Mouse (Mus musculus): ENCODE measurements around the gene Ccnq.
"Not testable (repeated sequence)": the region's sequence is repeated elsewhere in the genome, so short reads cannot be mapped to it uniquely, and the experiment has no call there.

Gene Ccnq

DNA sequence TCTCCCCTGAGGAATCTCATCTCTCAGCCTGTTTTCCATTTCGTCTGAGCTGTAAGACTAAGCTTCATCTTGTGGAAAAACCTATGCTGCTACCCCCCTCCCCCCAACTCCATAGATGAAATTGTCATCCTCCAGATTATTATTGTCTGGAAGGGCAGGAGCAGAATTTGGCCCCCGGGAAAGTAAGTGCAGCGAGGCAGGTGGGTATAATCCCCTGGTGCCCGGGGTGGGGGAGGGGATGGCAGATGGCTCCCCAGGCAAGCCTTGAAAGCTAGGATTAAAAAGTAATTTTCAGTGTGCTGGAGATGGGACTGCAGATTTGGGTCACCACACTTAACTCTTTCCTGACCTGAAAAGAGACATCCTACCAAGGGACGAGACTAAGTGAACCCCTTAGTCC is 10.7 kb upstream of the Ccnq start:
- CTCF ChIA-PET: no interaction called here

DNA sequence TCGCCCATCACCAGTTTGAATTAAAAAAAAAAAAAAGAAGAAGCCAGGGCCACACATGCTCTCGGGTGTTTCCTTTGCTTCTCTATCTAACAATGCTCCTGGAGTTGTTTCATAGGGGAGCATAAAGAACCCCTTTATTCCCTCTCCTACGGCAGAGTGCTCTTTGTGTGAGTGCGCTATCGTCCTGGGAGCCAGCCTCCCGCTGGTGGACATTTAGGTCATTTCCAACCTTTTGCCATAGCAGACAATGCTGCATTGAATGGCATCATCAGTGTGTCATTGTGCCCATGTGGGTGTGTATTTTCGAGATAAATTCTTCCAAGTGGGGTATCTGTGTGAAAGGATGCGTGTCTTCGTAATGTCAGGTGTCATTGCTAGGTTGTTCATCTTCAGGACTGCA is 9.6 kb upstream of the Ccnq start:
- CTCF ChIA-PET: no interaction called here

DNA sequence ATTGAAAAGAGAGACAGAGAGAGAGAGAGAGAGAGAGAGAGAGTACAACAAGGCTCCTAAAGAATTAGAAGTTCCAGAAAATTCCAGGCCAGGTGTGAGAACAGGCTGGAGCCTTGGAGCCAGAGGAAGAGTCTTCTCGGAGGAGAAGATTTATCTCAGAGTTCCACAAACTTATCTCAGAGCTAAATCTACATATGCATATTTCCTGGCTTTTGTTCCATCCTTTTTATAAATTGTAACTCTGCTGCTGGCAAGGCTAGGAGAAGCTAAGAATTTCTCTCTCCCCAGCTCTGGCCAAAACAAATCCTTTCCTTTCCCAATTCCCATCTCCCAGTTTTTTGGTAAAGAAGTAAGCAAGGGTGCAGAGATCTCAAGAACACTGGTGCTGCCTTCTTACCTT is 3.8 kb upstream of the Ccnq start:
- CTCF ChIA-PET: no interaction called here

DNA sequence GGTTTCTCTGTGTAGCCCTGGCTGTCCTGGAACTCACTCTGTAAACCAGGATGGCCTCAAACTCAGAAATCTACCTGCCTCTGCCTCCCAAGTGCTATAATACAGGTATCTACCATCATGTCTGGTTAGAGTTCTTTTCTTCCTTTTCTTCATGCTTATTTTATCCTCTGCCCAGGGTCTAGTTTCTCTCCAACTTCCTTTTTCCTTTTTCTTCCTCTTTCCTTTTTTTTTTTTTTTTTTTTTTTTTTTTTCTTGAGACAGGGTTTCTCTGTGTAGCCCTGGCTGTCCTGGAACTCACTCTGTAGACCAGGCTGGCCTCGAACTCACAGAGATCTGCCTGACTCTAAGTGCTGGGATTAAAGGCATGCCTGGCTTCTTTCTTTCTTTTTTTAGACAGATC is 2.6 kb upstream of the Ccnq start:
- CTCF ChIA-PET: not testable (repeated sequence)

DNA sequence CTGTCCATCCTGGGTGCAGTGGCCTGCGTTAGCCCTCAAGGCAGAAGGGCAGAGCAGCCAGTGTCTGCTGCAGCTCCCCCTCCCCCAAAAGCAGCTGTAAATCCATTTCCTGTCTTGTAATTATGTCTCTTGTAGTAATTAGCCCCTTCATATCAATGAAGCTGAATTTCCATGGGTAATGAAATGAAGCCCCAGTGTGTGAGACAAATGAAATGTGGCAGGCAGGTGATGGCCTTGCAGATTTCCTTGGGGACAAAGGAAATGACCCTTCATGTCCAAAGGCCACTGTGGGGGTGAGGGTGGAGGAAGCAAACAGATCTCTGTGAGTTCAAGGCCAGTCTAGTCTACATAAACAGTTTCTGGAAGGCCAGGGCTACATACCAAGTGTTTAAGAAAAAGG is 1.7 kb upstream of the Ccnq start:
- CTCF ChIA-PET: no interaction called here

DNA sequence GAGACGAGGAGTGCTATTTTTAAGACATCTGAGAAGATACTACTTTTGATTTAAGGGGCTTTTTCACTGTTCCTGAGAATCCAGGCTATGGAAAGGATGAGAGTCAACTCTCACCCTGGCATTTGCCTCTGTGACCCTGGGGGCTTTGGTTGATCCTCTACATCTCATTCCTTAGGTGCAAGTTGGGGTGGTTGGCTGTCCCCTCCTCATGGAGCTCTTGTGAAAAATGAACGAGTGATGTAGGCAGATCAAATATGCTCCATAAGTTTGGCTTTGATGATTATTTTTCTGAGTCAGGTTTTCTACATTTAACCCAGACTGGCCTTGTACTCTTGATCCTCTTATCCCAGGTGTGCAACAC is 294 bp upstream of the Ccnq start:
- CTCF ChIA-PET: interaction anchor here (0.7 kb wide), 1 partner anchor 17 kb away, joined by 17 read pairs; no protein-coding TSS in a partner anchor

DNA sequence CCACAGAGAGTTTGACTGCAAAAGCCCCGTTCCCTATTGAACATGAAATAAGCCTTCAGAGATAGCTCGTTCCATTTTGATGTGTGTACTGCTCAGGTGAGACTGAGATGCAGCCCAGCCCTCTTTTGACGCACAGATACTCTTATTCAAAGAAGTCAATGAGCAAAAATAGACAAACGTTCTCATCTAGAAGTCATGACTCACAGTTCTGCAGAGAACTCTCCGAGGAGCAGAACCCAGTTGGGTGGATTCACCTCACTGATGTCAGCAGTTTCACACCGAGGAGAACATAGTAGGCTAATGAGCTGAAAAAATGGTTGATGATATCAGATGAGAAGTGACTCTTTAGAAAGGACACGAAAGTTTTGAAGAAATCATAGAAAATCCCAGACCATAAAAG is 5.3 kb downstream of the Ccnq start:
- CTCF ChIA-PET: no interaction called here

DNA sequence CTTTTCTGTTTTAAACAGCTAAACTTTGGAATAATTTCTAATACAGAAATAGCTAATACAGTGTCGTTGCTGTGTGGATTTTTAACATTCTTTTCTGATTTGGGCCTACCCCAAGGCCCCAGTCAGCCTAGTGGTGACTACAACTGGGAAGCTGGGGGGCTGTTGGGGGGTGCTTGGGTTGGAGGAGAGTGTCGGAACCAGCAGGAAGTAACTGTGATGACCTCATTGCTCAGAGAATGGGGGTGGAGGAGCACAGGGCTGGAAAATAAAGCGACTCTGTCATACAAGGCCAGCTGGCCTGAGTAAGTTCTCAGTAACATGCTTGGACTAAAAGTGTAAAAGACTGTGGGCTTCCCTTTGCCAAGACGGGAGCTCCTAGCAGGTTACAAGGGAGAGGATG is 6.1 kb downstream of the Ccnq start:
- CTCF ChIA-PET: no interaction called here

DNA sequence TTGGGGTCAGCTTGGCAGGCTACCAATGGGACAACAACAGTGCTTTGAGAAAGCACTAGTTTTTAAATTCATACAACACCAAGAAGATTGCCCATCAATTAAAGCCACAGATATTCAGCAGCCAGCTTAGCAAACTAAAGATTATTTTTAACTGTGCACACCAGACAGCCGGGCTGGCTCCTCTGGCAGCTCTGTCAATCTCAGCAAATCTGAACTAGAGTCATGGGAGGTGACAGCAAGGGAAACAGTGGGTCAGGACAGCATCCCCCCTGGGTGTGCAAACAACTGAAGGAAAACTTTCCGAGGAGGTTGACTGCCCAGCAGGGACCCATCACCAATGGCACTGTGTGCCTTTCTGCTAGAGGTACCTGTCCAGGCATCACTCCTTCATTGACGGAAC is 9.1 kb downstream of the Ccnq start:
- CTCF ChIA-PET: no interaction called here

DNA sequence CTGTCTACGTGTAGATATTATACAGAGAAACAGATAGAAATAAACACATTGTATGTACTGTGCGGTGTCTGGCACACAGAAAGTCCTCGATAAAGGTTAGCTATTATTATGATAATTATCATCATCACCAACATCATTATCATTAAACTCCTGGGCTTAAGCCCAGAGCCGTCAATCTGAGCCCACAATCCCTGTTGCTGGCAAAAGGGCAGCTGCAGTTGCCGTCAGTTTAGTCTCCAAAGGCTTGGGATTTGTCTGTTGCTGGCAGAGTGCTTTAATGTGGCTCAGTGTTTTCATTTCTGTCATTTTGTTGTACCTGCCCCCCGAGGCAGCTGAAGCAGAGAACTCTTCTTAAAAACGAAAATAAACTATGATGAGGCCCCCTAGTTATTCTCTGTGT is 9.6 kb downstream of the Ccnq start:
- CTCF ChIA-PET: no interaction called here

DNA sequence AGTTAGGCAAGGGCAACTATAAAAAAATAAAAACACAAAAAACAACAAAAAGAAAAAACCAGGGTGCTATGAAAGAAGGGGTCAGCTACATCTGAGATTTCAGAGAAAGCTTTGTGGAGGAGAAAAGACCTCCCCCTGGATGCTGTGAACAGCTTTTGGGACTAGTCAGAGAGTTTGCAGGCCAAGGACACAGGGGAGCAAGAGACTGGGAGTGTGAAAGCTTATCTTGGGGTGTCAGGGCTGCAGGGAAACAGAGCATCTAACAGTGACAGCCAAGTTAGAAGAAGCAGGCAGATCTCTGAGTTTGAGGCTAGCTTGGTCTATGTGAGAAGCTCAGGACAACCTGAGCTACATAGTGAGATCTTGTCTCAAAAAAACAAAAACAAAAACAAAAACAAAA is 12.2 kb downstream of the Ccnq start:
- CTCF ChIA-PET: no interaction called here

DNA sequence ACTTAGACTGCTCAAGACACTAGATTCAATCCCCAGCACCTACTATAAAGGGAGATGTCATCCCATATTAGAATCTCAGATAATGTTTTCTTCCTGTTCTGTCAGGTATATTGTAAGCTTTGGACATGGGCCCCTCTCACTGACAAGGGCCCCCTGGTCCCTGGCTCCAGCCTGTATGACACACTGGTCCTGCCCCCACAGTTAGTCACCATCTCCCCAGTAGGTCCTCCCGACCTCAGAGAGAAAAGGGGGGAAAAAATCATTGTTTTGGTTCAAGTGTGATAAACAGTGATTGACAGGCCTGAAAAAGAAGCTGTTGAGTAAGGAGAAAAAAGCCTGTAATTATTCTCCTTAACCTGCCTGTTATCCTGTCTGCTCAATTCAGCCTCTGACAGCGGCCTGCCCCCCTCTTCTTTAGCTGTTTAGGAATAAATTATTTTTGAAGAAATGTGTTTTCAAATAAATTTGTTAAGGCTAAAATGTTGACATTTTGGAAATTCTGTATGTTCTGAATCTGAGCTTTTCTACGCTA is 14.6 kb downstream of the Ccnq start:
- CTCF ChIA-PET: no interaction called here

DNA sequence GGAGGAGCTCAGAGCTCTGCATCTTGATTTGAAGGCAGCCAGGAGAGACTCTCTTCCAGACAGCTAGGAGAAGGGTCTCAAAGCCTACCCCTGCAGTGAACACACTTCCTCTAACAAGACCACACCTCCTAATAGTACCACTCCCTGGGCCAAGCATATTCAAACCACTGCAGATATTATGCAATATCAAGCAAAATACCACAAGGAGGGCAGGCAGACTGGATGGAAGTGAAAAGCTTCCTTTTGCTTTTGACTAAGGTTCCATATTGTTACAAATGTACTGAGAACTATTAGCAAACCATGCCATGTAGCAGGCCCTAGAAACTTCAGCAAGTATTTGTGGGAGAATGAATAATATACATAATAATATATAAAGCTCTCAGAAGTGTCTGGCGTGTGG is 16.4 kb downstream of the Ccnq start:
- CTCF ChIA-PET: interaction anchor here (0.6 kb wide), 1 partner anchor 160 kb away, joined by 3 read pairs; no protein-coding TSS in a partner anchor

DNA sequence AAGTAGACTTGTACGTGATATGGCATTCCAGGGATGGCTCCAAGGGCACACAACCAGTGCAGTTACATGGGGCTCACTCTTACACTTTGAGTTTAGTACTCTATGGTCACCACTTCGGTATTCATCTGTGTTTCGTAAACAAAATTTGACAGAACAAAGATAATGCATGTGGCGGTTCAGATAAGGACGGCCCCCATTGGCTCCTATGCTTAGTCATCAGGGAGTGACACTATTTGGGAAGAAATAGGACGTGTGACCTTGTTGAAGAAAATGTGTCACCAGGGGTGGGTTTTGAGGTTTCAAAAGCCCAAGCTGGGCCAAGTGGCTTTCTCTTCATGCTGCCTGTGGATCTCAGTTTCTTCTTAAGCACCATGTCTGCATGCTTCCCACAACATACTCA is 18.9 kb downstream of the Ccnq start:
- CTCF ChIA-PET: no interaction called here

DNA sequence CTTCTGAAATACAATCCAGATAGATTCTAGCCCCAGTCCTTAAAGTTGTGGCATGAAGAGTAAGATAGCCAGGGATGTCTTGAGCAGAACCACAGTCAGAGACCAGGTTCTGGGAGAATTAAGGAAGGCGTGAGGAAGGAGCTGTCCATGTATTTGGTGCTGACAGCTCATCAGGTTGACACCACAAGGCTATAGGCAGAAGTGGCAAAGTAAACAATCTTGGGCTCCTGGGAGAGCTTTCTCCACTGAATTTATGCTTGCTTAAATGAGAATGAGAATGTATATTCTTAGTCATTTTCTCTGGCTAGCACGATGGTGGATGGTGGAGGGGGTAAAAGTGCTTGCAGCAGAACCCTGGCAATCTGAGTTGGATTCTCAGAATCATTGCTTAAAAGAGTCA is 20.6 kb downstream of the Ccnq start:
- CTCF ChIA-PET: no interaction called here

DNA sequence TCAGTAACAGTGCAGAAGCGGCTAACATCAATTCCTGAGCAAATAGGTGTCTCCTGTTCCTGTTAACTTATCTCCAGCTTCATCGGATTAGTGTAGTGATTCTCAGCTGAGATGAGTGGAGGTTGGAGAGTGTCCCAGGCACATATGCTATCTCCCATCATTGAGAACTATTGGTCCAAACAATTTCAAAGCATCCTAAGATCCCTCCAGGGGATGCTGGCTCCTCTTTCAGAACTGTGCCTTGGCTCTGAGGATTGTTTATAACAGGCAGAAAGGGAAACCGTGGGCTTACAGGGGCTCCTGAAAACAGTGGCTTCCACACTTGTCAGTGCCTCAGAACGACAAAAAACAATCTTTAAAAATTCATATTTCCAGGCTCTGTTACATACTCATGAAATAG is 23.5 kb downstream of the Ccnq start:
- CTCF ChIA-PET: no interaction called here

DNA sequence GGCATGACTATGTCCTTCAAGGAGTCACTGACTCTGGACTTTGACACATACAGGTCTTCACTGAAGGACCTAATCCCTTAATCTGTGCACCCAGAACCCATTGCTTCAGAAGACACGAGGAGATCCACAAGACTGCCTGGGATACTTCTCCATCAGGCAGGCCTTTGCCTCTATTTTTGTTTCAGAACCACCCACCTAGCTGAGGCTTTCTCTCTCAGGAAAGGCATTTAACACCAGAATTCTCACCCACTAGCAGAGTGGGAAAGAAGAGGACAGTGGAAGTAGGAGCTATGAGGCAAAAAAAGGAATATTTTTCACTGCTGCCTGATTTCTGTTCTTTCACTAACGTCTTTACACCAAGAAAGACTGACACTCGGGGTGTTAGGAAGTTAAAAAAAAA is 25.2 kb downstream of the Ccnq start:
- CTCF ChIA-PET: no interaction called here

DNA sequence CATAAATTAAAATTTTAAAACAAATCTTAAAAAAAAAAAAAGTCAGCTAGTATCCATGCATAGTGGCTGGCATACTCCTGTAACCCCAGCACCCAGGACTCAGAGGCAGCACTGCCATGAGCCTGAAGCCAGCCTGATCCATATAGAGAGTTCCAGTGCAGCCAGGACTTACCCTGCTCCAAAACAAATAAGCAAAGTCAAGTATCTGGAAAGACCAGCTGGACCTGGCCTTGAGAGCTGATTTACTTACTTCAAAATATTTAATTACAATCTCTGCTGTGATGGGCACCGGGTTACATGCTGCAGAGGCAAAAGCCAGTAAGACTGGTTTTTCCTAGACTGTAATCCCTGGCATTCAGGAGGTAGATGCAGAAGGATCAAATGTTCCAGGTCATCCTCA is 26.7 kb downstream of the Ccnq start:
- CTCF ChIA-PET: no interaction called here

DNA sequence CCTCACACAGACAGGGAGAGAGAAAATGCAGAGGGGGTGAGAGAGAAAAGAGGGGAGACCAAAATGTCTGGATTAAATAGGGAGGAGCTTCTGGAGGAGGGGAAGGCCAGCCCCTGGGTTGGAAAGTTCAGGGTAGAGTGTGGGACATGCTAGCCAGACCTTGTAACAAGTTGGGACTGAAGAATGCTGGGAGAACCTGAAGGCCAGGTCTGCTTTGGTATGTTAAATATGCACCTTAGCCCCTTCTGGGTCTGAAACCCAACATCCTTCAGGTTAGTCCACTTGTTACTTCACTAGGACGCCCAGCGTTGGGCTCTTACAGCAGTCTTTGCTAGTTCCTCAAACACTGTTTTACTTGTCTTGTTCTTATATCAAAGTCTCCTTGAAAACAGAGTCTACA is 30.1 kb downstream of the Ccnq start:
- CTCF ChIA-PET: no interaction called here

DNA sequence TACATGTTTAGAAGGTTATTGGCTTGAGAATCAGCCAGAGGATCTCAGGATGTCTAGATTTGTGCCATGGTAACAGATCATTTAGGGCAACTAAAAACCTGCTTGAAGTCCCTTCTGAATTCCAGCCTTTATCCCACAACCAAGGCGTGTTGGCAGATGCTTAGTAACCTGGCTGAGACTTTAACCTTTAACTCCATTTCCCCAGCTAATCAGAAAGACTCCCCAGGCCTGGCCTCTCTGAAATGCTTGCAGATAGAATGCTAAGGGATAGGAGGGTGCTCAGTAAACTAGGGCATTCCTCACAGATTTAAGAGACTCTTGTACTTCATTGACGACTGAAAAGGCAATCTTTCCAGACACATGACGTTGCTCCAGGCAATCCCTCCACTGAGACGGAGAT is 33.9 kb downstream of the Ccnq start:
- CTCF ChIA-PET: no interaction called here

DNA sequence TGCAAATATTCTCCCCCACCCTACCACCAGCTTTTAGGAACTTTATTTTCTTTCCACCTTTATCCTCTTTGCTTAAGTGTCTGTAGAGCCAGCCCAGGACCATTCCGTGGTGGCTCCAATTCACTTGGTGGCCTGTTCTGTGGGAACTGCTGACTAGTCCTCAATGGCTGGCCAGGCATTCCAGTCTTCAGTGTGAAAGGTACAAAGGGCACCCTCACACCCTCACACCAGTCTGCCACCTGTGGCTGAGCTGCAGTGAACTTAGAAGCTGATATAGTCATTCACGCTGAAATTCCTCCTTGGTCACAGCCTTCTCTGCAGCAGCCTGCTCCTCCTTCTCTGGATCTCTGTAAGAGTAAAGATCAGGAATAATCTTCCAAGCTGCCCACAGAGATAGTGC is 42.9 kb downstream of the Ccnq start:
- CTCF ChIA-PET: no interaction called here

DNA sequence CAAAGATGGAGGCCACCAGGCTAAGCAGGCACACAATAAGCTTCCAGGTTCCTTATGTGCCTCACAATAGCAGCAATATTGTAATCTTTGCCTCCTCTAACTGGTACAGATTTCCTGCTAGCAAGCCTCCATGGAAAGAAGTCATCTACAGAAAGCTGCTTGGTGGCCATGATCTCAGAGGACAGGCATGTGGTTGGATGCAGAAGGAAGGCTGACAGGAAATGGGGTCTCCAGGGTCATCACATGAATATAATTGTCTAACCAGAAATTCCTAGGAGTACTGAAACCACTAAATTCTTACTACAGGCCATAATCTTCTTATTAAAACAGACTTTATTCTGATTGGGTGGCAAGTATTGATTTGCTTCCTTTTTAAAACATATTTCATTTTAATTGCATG is 45.5 kb downstream of the Ccnq start:
- CTCF ChIA-PET: interaction anchor here (0.6 kb wide), 1 partner anchor 101 kb away, joined by 4 read pairs; no protein-coding TSS in a partner anchor

DNA sequence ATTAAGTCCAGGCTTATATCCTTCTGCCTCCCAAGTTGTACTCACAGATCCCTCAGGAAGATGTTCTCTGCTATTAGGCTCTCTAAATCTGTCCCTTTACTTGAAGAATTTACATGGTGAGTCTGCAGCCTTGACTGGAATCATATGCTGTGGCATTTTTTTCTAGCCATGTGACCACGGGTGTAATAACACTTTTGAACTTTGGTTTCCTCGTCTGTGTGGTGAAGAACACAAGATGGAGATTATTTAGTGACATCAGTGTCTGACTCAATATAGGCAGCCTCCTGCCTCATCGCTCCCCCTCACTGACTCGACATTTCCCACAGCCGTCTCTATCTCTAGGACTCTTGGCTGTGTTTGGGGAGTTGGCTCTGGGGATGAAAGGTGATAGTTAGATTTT is 48.4 kb downstream of the Ccnq start:
- CTCF ChIA-PET: no interaction called here

DNA sequence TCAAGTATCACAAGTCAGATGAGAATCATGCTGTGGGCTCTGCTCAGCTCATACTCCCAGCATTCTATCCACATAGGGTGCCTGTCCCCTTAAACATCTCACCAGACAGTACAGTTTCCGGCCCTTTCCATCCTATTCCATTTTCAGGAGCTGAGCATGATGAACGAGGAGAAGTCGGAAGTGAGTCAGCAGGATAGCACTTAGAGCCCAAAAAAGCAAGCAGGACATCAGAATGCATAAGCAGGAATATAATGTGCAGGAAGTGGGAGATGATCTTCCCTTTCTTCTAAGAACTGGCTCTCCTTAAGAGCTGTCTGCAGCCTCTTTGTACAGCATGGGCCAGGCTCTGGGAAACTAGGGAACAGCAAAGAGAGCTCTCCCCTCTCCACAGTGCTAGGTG is 49.2 kb downstream of the Ccnq start:
- CTCF ChIA-PET: interaction anchor here (0.6 kb wide), 1 partner anchor 9 kb away, joined by 3 read pairs; no protein-coding TSS in a partner anchor
